Mouse (Mus musculus): ENCODE results near the gene Kif26b. TPM values are rescaled to one million over a fixed set of nuclear protein-coding genes. Genes with fewer than 3 reads are reported as not detected.

The Kif26b gene
- total RNA-seq, 2 experiments from 2014 or later, result 1.9 to 3.5 TPM

DNA sequence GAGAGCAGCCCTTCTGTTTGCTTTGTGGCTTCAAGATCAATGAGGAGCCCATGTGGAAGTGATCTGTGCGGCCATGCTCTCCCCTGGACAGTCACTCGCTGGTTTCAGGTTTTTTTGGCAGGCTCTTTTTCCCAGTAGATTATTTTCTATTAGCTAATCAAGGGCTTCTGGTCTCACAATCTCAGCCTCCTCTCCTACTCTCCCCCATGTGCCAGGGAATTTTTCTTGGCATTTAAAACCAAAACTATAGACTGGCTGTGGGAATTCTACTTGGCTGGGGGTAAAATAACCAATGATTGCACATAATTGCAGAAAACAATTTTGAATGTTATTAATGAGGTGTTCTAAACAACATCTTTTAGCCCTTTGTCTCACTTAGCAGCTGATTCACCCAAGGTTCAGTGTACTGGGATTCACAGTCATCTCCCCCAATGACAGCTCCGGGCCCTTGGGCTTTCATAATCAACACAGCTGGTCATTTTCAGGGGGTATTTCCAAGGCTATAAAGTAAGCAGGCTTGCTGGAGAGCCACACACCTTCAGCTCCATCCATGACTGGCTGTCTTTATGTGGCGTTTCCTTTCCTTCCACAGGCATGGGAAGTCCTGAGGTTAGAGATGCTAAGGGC lies 44.6 kb downstream of the Kif26b start:
- no peak overlapping the region for H3K27ac ChIP-seq
- H3K4me3 ChIP-seq, result no peak overlapping the region
- no peak for TF ChIP-seq CTCF (IDR thresholded peaks at IDR 0.05)
- DNase-seq, result no peak
- intact Hi-C loops (cut with DNase I), result no loop called here

DNA sequence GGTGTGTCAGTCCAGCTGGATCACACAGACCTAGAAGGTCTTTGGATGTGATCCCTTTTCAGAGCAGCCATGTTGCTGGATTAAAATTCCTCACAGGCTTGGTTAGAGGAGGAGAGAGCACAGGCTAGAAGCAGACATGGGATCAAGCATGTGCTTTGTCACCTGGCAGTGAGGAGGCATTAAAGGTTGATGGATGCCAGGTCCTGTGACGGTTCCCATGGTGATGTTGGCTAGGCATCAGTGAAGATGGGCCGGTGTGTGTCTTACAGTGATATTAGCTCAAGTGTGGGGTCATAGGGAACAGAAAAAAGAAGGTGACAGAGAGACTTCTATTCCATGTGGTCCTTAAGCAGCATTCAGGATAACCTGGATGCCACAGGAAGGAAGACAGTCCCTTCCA lies 46.8 kb downstream of the Kif26b start:
- DNase-seq, result no peak
- H3K4me3 ChIP-seq, result no peak overlapping the region
- H3K27ac ChIP-seq, result no peak overlapping the region
- no peak for TF ChIP-seq CTCF (IDR thresholded peaks at IDR 0.05)
- intact Hi-C loops (cut with DNase I), result no loop called here

DNA sequence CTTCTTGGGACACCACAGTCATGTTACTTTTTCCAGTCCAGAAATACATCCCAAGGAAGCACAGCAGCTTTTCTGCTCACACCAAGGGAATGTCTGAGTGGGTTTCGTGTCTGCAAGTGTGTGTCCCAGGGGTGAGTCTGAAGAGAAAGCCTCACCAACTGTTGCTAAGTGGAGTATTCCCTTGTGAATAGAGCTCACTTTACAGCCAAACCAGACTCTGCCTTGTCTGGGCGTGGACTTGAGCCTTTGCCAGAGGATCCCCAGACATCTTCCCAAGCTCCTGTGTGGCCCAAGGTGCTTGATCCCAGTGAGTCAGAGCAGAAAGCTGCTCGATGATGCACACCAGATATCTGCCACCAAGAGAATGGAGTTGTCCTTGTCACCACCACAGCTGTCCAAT lies 48.0 kb downstream of the Kif26b start:
- no peak overlapping the region for H3K4me3 ChIP-seq
- no peak for TF ChIP-seq CTCF (IDR thresholded peaks at IDR 0.05)
- DNase-seq, result no peak
- H3K27ac ChIP-seq, result no peak overlapping the region
- intact Hi-C loops (cut with DNase I), result no loop called here

DNA sequence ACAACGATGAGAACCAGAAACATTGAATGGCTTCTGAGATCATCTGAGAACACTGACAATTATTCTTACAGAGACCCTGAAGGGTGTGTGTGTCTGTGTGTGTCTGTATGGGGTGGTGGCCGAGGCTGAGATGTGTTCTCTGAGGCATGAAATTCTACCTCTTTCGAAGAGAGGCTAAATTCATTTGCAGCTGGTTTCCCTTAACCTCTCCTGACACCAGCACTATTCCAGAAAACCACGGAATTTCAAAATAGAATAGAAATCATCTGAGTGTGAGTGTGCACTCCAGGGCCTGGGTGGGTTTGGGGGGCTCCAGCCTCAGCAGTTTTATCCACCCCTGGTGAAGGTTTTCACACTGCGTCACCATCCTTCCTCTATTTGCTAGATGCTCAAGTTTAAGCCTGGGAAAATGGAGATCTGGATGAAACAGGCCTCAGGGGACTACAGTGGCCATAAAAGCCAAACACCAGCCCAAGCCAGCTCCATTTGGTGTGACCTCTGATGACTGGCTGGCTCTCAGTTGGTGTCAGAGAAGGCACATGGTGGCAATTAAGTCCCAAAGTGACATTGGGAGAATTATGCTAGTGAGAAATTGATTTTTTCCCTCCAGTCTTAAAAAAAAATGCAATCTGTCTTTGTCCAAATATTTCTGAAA lies 56.6 kb downstream of the Kif26b start:
- no peak for DNase-seq
- Histone ChIP-seq H3K27ac (no peak overlapping the region), H3K4me3 (no peak overlapping the region)
- no peak for TF ChIP-seq CTCF (IDR thresholded peaks at IDR 0.05)
- intact Hi-C loops (cut with DNase I), result no loop called here

DNA sequence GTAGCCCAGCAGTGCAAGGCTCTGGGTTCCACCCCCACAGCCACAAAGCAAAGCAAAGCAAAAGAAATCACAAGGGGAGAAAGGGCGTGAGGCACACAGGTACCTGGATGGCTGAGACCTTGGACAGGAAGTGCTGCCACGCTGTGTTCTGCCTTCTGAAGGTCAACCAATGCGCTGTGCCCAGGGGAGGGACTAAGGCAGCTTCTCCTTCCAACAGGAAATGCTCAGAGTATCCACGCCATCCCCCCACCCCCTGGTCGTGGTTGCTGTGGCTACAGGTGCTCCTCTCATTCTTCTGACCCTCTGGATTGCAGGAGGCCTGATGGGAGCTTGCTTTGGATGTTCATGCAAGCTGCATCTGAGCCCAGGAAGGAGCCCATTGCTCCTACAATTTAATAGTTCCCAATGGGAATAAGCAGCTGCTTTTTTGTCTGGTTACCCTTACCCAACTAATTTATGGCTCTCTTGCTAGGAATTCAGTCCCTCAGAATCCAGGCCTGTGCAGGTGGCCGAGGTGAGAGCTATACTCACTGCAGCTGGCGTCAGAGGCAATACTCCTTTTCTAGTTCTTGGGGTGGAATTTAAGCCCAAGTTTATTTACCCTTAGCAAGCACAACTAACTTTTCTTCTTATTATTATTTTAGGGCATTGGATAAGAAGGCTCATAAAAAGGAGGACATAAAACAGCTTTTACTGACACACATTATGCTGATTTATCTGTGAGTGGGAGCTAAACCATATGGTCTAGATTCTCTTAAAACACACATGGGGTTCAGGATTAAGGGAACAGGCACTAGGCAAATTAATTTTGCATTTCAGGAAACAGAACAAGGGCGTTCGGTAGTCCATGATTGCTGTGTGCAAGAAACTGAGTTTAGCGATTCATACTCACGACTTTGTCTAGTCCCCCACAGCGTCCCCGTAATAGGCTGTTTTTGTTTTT lies 61.6 kb downstream of the Kif26b start:
- intact Hi-C loops (cut with DNase I), result no loop called here
- no peak for DNase-seq
- TF ChIP-seq CTCF (IDR thresholded peaks at IDR 0.05), result no peak
- Histone ChIP-seq H3K4me3 (no peak overlapping the region), H3K27ac (no peak overlapping the region)

DNA sequence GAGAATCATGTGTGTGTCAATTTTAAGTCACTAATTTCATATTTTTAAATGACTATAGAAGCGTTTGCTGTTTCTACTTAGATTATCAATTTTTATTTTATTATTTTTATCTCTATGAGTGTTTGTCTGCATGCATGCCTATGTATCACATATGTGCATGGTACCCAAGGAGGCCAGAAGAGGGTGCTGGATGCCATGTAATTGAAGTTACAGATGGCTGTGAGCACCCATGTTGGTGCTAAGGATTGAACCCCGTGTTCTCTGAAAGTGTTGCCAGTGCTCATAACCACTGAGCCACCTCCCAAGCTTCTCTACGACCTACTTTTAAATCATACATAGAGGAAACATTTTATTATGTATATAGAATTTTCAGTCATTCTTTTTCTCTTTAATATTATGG lies 68.2 kb downstream of the Kif26b start:
- H3K4me3 ChIP-seq, result no peak overlapping the region
- no peak for TF ChIP-seq CTCF (IDR thresholded peaks at IDR 0.05)
- intact Hi-C loops (cut with DNase I), result no loop called here
- DNase-seq, result no peak
- no peak overlapping the region for H3K27ac ChIP-seq

DNA sequence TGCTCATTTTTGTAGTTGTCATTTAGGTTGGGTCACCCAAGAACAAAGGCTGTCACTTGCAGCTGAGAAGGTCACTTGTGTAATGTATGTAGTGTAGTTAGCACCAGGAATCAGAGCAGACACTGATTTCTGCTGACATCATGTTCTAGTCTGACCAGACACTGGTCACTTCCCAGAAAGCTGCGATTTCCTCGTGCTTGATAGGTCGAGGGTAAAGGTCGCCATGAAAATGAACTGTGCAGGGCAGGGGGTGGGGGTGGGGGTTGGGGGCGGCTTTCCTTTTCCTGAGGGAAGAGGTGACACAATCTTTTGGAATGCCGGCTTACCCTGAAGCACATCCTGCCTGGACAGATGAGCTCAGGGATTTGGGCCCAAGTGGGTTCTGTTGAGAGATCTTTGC lies 68.8 kb downstream of the Kif26b start:
- intact Hi-C loops (cut with DNase I), result no loop called here
- Histone ChIP-seq H3K4me3 (no peak overlapping the region), H3K27ac (no peak overlapping the region)
- TF ChIP-seq CTCF (IDR thresholded peaks at IDR 0.05), result no peak
- DNase-seq, result no peak

DNA sequence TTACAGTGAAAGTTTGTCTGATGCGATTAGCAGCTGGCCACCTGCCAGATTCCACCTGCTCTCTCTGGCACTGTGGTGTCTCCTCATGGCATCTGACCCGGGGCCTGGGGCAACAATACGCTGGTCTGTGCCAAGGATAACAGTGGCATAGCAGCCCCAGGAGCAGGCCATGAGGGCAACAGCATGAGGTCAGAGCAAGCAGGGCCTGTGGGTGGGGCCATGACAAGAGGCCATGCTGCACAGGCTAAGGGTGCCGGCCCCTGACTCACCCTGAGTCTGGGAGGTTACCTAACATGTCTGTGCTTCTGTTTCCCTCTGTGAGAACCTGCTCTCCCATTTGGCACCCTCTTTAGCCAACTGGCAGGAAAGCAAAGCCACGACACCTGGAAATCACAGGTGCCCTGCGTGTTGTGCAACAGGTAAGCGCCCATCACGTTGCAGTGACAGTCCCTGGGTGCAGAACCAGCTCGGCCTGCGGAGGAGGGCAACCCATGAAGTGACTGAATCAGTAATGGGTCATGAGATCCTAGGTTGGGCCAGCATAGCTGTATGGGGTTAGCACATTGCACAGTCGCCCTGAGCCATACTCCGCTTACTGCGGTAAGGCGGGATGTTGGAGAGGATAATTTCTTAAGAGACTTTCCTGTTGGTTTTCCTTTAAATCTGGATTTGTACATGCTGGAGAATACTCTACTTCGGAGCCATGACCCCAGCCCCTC lies 72.1 kb downstream of the Kif26b start:
- intact Hi-C loops (cut with DNase I), result no loop called here
- DNase-seq, result no peak
- no peak overlapping the region for H3K4me3 ChIP-seq
- TF ChIP-seq CTCF (IDR thresholded peaks at IDR 0.05), result no peak
- H3K27ac ChIP-seq, result no peak overlapping the region

DNA sequence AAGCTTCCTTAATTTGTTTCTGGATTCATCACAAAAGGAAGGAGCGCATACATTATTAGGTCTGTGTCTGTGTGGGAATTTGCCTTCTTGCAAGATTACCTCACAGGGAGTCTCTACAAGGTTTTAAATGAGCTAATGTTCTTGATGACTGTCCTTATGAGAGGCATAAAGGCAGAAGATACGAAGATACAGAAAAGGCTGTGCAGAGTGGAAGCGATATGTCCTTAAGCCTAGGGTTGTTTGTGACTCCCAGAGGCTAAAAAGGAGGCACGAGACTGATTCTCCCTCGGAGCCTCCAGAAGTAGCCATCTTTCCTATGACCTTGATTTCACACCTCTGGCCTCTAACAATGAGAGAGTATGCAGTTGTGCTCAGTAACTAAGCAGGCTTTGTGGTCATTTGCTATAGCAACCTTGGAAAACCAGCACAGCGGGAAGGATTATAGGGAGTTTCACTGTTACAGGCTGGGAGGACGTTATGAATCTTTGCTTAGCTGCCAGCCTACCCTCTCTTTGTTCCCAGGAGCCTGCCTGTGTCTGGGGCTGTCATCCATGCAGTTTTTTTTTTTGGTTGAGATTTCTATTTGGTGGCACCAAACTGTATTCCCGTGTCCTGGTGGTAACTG lies 80.3 kb downstream of the Kif26b start:
- DNase-seq, result no peak
- H3K4me3 ChIP-seq, result no peak overlapping the region
- intact Hi-C loops (cut with DNase I), result no loop called here
- no peak overlapping the region for H3K27ac ChIP-seq
- TF ChIP-seq CTCF (IDR thresholded peaks at IDR 0.05), result no peak

DNA sequence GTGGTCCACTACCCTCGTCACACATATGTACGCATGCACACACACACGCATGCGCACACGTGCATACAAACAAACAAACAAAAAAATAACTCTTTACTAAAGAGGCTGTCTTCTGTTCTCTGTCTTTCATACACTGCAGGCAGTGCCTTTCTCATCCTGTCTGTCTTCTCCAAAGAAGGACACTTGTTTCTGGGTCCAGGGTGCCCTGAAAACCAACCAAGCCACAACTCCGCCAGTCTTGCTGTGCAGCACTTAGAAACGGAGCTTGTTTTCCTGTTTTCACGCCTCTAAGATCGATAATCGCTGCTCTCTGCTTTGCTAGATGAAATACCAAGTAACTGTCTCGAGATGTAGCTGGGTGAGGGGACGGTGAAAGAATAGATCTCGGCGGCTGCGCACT lies 82.6 kb downstream of the Kif26b start:
- intact Hi-C loops (cut with DNase I), result no loop called here

DNA sequence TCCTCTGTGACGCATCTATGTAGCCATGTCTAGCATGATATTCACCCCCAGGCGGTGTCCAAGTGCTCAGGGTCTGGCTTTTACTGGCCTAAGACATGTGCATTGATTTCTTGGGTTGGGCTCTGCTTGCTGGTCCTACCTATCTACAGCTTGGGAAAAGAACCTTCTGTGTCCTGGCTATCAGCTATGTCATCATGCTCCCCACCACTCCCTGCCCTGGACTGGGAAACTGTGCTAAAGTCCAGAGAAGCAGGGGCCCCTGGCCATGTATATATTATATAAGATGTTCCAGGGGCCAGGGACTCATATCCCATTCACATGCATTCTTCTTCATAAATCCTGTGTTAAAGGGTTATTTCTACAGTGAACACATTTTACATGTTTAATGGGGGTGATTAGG lies 92.4 kb downstream of the Kif26b start:
- H3K4me3 ChIP-seq, result no peak overlapping the region
- DNase-seq, result no peak
- H3K27ac ChIP-seq, result no peak overlapping the region
- TF ChIP-seq CTCF (IDR thresholded peaks at IDR 0.05), result no peak
- intact Hi-C loops (cut with DNase I), result no loop called here

More for the DNA sequence above, 82.6 kb downstream of the Kif26b start:
- Histone ChIP-seq H3K27ac (no peak overlapping the region), H3K4me3 (no peak overlapping the region)
- TF ChIP-seq CTCF (IDR thresholded peaks at IDR 0.05), result no peak
- DNase-seq, result no peak

DNA sequence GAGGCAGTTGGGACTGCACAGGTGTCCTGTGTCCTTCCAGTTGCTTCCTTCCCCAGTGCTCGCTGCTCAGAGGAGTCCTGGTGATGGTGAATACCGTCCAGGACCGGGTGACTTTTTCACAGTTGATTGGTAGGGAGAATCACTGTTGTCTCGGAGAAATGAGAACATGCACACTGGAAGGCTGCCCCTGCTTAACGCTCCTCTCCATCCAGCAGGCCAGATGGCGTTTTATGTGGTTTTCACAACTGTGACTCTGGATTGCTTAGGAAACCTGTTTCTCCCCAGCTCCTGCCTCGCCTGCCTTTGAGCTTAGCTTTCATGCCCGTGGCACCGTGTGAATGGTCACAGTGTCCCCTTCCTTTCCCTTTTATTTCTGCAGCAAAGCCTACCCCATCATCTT lies 95.0 kb downstream of the Kif26b start:
- DNase-seq, result no peak
- Histone ChIP-seq H3K27ac (no peak overlapping the region), H3K4me3 (no peak overlapping the region)
- TF ChIP-seq CTCF (IDR thresholded peaks at IDR 0.05), result no peak
- intact Hi-C loops (cut with DNase I), result no loop called here

All from gastrocnemius, adult 2 months (tissue).